Mouse (Mus musculus): ENCODE results near the gene Gm37419.

- TF ChIP-seq CTCF (IDR thresholded peaks at IDR 0.05; ENCODE audit: control insufficient read depth, insufficient read depth, low read length) = no peak
- no peak for TF ChIP-seq POLR2A (IDR thresholded peaks at IDR 0.05; ENCODE audit: borderline replicate concordance, control insufficient read depth, low read depth, low read length)
These were observed 22.2 kb upstream of the Gm37419 start for GRCm38 (mm10) chr16:23966066-23966465.
